Mouse (Mus musculus) erythroid progenitor cell, adult 5-6 weeks (primary cell): ENCODE data around the gene Psmc1. TPM values are rescaled to one million over a fixed set of nuclear protein-coding genes. Genes with fewer than 3 reads are reported as not detected.
A peak's percentile ranks its signal among the peaks of the same experiment; 100 is the strongest.

Experiments
- ATAC-seq: replicated peaks from 2 replicates; pipeline ENCODE4 v1.8.0; 2016; ENCODE audit warnings: moderate number of reproducible peaks, mild to moderate bottlenecking, moderate TSS enrichment, inconsistent platforms; ENCODE audit not compliant: poor library complexity, low FRiP score, severe bottlenecking
- total RNA-seq, 2 experiments: library from RNA; stranded (forward) in 1 of 2; stranded (reverse) in 1 of 2; fragments of 150-400 nt in 1 of 2; fragments of 186-747, 209-891 nt in 1 of 2; gene quantifications; 2 replicates each; pipeline versions ENCODE4 v1.2.3 to v1.2.4; 2015 to 2017; ENCODE audit warnings: low replicate concordance in 2 of 2

Psmc1 gene
- total RNA-seq (2015; ENCODE audit: low replicate concordance) (70.0 and 102 TPM in 2 replicates), total RNA-seq (2017; ENCODE audit: low replicate concordance) (46.8 and 113 TPM in 2 replicates)

DNA sequence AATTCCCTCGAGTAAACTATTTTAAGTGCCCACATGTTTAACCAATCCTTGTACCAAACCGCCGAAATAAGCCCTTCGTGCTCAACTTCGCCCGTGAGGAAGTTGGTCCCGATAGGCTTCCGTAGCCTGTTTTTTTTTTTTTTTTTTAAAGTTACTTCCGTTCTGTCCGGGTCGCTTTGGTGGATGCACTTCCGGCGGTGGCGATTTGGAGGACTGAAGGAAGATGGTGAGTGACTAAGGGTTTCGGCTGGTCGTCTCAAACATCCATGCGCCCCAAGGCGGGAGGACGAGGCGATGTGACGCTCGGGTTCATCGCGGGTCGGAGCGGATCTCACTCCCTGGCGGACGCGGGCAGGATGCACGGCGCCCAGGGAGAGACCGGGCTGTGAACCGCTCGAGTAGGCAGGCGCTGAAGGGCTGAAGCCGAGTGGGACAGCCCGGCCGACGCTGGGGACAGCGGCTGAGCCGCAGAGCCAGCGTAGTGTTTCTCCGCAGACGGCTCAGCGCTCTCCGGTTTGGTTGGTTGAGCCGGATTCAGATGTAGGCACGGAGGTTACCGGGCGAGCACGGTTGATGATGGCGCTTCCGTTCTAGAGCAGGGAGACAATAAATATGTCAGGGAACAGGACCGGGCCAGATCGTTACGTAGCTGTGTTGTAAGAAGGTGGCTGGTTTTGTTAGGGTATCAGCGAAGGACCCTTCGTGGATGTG, at the start of gene Psmc1:
TSS of gene Psmc1 (plus strand) at position 169 of the 711 bp plus-strand sequence.
- ATAC-seq: peak; percentile 89

DNA sequence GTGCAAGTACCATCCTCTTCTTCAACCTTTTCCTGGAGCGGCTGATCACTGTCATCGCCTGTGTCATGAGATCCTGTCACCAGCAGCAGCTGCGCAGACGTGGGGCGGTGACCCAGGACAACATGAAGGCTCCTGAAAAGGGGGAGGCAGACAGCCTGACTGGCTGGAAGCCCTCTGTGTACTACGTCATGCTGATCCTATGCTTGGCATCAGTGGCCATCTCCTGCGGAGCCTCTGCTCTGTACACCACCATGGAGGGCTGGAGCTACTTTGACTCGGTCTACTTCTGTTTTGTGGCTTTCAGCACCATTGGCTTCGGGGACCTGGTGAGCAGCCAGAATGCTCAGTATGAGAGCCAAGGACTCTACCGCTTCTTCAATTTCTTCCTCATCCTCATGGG, 48.9 kb upstream of the Psmc1 start:
- no peak for ATAC-seq

DNA sequence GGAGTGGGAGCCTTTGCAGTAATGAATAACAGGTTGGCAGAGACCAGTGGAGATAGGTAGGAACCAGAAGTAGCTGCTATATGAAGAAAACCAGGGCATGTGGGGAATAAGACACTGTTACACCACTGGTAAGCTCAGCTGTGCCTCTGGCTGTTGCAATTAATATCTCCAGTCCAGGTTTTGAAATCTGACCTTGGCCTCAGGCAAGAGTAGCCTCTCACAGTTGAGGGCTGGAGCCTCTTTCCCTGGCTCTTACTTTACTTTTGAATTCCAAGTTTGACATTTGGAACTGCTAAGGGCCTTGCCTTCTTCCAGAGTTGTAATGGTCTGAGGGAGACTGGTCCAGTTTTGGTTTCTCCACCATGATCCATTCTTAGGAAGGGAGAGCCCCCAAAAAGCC, 48.1 kb upstream of the Psmc1 start:
- ATAC-seq: no peak

DNA sequence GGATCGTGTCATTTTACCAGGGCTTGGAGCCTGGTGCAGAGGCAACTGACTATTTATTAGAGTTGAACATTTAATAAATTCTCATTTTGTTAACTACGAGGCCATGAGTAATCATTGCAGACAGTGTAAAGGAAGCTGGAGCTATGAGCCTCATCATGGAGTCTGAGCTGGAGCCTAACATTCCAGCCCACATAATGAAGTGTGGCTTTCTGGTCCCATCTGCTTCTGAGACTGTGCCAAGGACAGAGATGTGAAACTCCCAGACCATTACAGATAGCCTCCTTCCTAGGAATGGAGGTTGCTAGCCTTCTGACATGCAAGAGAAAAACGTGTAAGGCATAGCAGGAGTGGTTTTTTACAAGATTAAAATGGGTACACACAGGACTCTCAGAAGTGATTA, 47.4 kb upstream of the Psmc1 start:
- no peak for ATAC-seq

DNA sequence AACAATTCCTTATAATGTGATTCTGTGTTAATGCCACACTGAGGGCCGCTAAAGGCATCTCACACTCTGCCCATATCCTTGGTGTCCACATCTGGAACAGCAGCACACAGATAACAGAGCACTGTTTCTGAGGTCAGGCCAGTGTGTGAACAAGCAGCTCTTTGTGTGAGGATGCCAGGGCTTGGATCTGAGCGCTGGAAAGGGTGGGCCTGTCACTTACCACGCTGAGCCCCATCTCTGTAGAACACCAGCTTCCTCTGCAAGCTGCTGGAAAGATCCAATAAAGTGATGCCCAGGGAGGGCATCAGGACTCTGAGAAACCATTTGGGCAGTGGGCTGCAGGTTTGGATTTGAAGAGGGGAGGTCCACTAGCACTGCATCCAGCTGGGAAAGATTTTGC, 44.8 kb upstream of the Psmc1 start:
- no peak for ATAC-seq

DNA sequence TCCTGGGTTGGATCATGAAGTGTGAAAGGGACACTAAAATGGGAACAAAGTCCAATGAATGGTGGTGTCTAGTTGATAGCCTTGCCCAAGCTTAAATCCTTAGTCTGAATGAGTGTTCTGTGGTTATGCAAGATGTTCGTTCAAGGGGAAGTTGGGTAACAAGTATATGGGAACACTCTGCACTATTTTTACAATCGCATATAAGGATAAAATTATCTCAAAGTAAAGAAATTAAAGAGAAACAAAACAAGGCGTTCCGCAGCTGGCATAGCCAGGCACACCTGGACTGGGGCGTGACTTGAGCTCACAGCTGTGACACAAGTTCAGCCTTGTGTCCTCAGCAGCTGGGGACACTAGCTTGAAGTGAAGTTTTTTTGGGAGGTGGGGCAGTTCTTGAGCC, 42.5 kb upstream of the Psmc1 start:
- no peak for ATAC-seq

DNA sequence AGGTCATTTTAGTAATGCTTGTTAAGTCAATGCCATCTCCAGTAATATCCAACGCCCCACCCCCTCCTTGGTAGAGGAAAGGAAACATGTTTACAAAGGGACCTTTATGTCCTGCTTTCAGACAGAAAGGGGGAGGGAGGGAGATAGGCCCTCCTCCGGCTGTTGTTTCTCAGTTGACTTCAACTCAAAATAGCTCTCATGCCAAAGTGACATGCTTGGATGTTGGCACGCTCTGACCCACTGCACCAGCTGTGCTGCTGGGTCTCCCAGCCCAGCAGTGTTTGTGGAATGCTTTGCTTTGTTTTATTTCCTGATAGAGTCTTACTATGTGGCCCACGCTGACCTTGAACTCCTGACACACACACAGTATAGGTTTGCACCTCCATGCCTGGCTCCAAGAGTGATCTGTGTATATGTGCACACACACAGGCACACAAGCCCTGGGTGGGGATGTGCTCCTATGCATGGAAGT, 36.7 kb upstream of the Psmc1 start:
- no peak for ATAC-seq

DNA sequence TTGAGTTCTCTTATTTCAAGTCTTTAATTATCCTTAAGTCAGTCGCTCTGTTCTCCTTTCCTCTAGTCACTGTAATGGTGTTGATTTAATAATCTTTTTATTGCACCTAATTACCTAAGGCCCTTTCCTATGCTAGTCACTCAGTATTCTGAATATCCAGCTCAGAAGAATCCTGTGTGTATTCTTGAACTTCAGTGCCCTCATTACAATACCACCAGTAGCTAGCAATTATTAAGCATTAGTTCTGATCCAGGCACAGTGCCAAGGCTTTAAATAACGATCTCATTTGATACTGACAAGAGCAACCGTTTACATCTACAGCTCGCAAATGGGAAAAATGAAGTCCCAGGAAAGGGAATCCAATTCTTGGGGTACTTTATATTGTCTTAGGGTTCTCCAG, 34.2 kb upstream of the Psmc1 start:
- ATAC-seq: no peak

DNA sequence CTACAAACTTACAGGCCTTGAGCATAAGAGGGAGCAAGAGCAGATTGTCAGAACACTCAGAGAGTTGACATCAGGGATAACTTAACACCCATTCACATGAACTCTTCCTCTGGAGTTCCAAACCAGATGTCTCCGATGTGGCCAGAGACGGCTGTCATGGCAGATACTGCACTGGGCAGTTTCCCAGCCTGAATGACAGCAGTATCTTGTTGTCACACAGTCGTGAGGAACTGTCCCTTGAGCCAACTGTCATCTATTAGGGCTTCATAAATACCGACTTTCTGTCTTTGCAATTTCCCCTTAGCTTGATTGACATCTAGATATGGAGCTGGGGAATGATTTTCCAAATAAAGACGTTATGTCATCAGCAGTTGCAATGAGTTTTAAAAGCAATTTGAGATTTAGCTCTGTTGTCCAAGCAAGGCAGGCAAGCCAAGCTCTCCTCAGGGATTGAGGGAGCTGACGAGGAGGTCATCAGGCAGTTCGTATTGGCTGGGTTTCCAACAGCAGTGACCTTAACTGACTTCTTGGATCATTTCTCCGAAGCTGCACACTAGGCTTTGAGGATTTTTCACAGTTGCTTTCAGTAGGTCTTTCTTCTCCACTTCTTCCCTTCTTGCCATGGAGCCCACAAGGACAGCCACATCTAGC, 30.2 kb upstream of the Psmc1 start:
- no peak for ATAC-seq

DNA sequence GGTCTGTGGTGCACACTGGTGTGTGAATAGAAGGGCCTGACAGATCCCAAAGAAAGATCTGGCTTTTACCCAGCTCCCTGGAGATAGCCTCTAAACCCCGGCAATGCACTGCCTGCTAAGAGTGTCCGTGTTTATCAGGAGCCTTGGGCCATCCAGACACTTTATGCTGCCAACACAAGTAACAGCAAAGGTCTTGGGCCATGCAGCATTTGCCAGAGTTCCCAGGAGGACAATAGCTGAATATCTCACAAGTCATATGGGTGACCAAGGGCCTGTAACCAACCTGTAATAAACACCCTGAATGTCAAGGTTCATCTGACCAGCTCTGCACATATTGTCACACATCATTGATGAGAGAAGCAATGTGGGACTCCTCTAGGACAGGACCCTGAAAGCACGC, 21.9 kb upstream of the Psmc1 start:
- ATAC-seq: no peak

DNA sequence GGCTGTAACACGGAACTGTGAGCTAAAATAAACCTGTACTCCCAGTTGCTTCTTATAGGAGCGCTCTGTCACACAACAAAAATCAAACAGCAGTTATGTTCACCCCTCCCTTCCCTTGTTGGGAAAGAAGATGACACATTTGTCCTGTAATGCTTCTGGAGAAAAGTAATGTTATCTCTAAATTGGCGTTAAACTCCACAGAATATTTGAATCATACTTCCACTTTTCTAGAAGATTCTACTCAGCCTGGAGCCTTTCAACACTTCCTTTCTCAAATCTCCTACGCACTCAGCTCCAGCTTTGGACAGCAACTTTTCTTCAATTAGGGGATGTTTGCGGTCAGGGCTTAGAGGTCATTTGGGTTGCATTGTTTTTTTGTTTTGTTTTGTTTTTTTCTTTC, 20.7 kb upstream of the Psmc1 start:
- no peak for ATAC-seq

DNA sequence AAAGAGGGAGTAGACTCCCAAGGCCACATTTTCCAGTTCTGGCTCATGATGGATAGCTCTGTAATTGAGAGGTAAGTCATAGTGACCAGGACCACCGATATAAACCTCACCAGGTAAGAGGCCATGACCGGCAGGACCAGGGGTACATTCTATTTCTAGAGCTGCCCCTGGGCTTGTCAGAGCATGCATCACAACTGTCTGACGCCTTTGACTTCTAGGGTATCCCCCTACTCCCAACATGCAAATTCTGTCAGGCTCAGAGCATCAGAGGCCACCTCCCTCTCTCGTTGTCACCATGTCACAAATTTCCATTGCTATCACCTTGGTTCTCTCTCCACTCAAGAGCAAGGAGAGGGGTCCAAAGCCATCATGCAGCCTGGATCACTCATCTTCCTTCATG, 19.2 kb upstream of the Psmc1 start:
- ATAC-seq: no peak

DNA sequence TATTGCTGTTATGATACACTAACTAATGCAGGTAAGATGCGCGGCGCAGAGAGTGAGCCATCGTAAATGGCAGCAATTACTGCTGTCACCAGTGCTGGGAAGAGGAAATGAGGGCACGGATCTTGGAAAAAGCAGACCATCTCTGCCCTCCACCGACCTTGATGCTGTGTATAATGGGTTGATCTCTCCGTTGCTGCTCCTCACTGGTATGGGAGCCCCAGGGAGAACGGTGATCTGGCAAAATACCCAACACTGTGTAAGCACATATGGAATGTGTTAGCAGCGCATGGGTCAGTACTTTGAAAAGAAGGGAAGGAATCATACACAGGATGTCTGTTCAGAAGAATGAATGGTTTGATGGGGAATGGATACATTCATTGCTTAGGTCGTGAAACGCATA, 16.9 kb upstream of the Psmc1 start:
- ATAC-seq: no peak

DNA sequence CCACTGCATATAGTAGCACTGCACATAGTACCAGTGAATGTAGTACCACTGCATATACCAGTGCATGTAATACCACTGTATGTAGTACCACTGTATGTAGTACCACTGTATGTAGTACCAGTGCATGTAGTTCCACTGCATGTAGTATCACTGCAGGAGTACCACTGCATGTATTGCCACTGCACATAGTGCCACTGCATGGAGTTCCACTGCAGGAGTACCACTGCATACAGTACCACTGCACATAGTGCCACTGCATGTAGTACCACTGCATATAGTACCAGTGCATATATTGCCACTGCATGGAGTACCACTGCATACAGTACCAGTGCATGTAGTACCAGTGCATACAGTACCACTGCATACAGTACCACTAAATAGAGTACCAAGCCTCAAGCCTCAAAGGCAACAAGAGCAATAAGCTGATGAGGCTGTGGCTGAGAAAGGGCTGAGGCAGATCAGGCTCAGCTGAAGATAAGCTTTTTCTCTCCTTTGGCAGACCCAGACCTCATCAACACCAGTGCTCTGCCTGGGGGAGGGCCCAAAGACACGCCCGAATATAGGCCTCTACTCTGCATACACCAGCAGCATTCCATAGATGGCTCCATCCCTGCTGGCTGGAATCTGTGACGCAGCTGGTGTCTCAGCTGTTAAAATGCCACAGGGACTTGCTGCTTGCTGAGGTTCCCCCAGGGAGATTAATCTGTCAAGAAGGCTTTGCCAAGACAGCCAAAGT, 9.8 kb upstream of the Psmc1 start:
- no peak for ATAC-seq

DNA sequence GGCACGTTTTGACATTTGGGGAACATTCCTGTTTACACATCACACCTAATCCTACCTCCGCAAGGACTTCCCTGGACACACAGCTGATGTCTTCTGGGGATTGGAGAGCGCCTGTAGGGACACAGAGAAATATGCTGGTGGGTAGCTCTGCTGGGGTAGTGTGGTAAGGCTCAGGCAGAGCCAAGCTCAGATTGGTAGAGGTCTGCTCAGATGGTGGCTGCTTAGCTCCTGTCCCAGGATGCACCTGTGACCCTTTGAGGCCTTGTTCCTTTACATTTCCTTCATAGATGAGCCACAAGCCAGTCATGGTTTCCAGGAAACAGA, 9.3 kb upstream of the Psmc1 start:
- no peak for ATAC-seq

DNA sequence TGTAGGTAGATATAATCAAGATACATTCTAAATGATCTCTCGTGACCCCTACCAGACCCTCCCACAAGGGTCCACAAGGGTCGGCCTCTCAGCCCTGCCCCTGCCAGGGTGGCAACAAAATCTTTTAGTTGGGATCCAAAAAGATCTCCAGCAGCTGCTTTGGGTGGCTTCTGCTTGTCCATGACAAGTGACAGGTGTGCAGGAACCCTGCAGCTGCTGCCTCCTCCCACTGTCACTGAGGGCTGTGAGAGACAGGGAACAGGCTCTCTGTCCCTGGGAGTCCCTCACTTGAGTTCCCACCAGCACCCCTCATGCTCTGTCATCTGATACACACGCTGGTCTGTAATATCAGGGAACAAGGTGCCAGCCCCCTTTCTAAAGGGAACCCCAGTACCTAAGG, 8.3 kb upstream of the Psmc1 start:
- ATAC-seq: no peak

DNA sequence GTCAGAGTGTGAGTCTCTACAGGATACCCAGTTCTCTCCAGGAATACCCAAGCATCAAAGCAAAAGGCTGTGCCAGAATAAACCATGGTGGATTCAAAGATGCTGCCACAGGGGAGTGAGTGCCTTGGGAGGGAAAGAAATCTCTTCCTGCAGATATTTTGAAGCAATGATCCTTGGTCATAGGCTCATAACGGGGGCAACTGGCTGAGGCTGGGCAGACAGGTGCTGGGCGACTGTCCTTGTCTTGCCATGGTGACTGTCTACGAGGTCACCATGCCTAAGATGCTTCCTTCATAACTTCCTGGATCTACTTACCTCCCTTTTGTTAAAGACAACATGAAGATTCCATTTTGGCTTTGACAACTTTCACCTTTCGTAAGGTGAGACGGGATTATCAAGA, 5.4 kb upstream of the Psmc1 start:
- no peak for ATAC-seq

DNA sequence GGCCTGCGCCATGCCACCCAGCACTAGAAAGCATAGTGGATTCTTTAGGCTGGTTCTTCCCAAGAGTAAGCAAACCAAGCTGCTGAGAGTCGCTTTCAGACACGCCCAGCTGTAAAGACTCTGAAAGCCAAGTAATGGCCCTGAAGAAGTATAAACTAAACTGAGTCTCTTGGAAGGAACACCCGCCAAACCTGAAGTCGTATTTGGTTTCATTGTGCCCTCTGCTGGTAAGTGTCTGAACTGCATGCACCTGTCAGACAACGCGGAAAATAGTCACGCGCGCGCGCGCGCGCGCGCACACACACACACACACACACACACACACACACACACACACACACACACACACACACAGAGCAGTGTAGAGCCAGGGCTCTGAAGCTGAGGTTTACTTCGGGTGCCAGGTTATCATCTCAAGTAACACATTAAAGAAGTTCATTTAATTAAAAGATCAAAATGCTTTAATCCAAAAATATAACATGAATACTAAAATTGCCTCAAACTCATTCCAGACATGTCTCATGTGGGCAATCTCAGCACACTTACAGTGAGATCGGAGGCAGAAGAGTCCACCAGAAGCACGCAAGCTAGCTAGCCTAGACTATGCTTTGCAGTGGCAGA, 3.6 kb upstream of the Psmc1 start:
- 0 out of 2 replicates have a peak, but pooled peaks have one; percentile 30 for ATAC-seq

DNA sequence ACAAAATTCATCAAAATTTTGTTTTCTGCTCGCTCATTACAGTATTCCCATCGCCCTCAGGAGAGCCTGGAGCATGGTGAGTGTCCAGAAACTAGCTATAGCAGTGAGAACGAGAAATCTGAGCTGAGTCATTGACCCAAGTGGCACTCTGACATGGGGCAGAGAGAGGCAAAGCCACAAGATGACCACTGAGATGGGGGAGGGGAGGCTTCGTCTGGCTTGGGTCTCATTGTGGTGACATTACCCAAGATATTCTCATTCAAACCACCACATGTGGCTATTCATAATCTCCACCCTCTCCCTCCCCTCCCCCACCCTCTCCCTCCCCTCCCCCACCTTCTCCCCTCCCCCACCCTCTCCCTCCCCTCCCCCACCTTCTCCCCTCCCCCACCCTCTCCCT, 2.5 kb upstream of the Psmc1 start:
- no peak for ATAC-seq

DNA sequence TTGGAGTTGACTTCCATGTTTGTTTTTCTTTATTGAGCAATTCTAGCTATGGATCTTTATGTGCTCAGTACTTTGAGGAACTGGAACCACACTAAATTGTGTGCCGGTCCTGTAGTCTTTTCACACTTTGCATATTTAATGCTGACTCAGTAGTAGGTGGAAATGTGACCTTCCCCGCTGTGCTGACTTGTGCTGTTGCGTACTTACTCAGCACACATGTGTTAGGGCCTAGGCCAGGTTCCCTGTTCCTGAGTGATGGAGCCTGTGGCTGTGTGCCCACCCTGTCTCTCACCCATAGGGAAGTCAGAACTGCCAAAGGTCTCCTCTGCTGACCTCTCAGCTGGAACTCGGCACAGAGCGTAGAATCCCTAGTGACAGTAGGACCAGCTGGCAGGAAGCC, 6.0 kb downstream of the Psmc1 start:
- ATAC-seq: no peak

DNA sequence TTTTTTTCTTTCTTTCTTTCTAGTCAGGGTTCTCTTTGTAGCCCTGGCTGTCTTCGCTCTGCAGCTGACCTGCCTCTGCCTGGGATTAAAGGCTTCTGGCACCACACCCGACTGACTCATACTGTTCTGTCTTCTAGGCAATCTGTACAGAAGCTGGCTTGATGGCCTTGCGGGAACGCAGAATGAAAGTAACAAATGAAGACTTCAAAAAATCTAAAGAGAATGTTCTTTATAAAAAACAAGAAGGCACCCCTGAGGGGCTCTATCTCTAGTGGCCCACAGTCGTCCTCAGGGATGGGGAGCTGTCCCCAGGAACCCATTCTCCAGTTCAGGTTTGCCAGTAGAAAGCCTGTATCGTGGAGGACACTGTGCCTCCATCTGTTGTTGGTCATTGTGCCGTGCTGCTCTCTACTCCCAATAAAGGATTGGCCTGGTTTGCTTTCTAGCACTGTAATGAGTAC, 13.0 kb downstream of the Psmc1 start:
- no peak for ATAC-seq
